Mouse (Mus musculus) lung, embryonic 14.5 days (tissue): Measurements from ENCODE around the gene Mr1. TPM values are rescaled to one million over a fixed set of nuclear protein-coding genes. Genes with fewer than 3 reads are reported as not detected.
A peak's percentile ranks its signal among the peaks of the same experiment; 100 is the strongest.

Source experiments
- ATAC-seq: fragments of 200-750 bp; cut with Nextera tagmentation; 2 replicates; pipeline ENCODE4 v1.8.0; 2017; ENCODE audit warnings: mild to moderate bottlenecking, moderate TSS enrichment, moderate library complexity; ENCODE audit not compliant: insufficient read depth
- DNase-seq: peaks from one replicate; pipeline ENCODE4 v3.0.0-alpha.2; 2015
- H3K27ac ChIP-seq: fragments of 300-500 bp; sonication (generic); 2 replicates; pipeline ENCODE4 v1.5.1; 2014; ENCODE audit warnings: low read depth, mild to moderate bottlenecking, moderate library complexity
- H3K27me3 ChIP-seq: fragments of 300-500 bp; sonication (generic); 2 replicates; pipeline ENCODE4 v1.6.1; 2014; ENCODE audit warnings: low read length, control low read depth; ENCODE audit not compliant: insufficient read depth
- H3K36me3 ChIP-seq: fragments of 300-500 bp; sonication (generic); 2 replicates; pipeline ENCODE4 v1.6.1; 2014; ENCODE audit warnings: control low read depth; ENCODE audit not compliant: insufficient read depth
- H3K4me1 ChIP-seq: fragments of 300-500 bp; sonication (generic); 2 replicates; pipeline ENCODE4 v1.6.1; 2014; ENCODE audit warnings: antibody characterized with exemption, control low read depth; ENCODE audit not compliant: insufficient read depth
- H3K4me2 ChIP-seq: fragments of 300-500 bp; sonication (generic); 2 replicates; pipeline ENCODE4 v1.6.1; 2014; ENCODE audit warnings: mild to moderate bottlenecking
- H3K4me3 ChIP-seq: fragments of 300-500 bp; sonication (generic); 2 replicates; pipeline ENCODE4 v1.5.1; 2014; ENCODE audit warnings: low read depth, low read length
- H3K9ac ChIP-seq: fragments of 300-500 bp; sonication (generic); 2 replicates; pipeline ENCODE4 v1.6.1; 2014
- H3K9me3 ChIP-seq: fragments of 300-500 bp; sonication (generic); 2 replicates; pipeline ENCODE4 v1.6.1; 2016; ENCODE audit warnings: low read depth, low read length, control low read depth
- CTCF ChIP-seq: IDR thresholded peaks from 2 replicates; pipeline ENCODE4 v1.5.1; 2016; ENCODE audit warnings: antibody characterized with exemption, low read depth
- WGBS: fragments of 180-500 bp; shearing (Covaris S2); extraction: QIAGEN DNeasy Blood & Tissue Kit; methylation state at CpG from one replicate; pipeline ENCODE4 v1.1.7; 2014; 5-methylcytosine and 5-hydroxymethylcytosine counted together
- polyA plus RNA-seq: library from polyadenylated mRNA; unstranded; fragments of >200 nt; fragmentation: Nextera tagmentation; extraction: Ambion mirVana; gene quantifications from 2 replicates; pipeline ENCODE4 v1.2.1, GENCODE M21; 2014

Gene Mr1
- polyA plus RNA-seq, 1 experiment from 2014 or later = 13.6 TPM

DNA sequence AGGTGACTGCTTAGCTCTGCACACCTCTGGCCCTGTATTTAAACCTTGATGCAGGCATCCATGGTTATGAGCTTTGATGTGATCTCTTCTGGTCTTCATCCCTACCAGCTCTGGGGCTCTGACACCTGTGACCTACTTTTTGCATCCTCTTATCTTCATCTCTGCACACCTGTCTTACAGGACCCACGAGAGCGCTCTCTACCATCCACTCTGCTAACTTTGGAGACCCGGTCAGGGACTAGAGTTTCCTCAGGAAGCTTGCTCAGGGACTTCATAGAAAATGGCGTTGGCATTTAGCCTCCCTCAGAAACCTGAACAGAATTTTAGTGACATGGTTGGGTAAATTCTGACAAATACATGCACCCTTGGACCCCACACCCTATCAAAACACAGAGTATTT, 7.3 kb upstream of the Mr1 start:
- DNase-seq (no peak), ATAC-seq (no peak)
- Histone ChIP-seq H3K27ac (no peak overlapping the region), H3K4me3 (no peak overlapping the region), H3K9me3 (no peaks in the 10 kb centered on the region), H3K4me1 (peaks cover 3% of the 10 kb centered on the region; the same call in 1 of the 2 replicates), H3K36me3 (no peaks in the 10 kb centered on the region), H3K9ac (no peak overlapping the region), H3K27me3 (no peaks in the 10 kb centered on the region), H3K4me2 (no peak overlapping the region)
- WGBS = 66% methylated on average over 4 of the region's 4 CpGs
- no peak for TF ChIP-seq CTCF

DNA sequence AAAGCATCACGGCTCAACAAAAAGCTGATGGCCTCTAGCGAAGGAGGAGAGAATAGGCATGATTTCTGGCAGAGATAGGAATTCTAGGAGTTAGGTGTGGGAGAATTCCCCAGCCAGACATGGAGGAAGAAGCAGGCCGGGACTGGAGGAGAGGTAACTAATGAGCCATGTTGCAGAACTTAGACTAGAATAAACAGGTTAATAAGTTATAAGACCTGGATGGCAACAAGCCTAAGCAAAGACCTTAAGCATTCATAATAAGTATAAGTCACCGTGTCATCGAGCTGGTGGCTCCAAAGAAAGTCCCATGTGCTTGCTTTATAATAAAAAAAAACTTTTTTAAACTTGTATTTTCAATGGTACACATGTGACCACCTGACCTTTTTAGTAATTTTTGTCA, 4.2 kb upstream of the Mr1 start:
- H3K4me2 ChIP-seq = no peak overlapping the region
- no peak overlapping the region for H3K27ac ChIP-seq
- no peaks in the 10 kb centered on the region for H3K36me3 ChIP-seq
- DNase-seq = no peak
- no peak overlapping the region for H3K9ac ChIP-seq
- no peaks in the 10 kb centered on the region for H3K27me3 ChIP-seq
- no peaks in the 10 kb centered on the region for H3K9me3 ChIP-seq
- 84% methylated on average over 5 of the region's 5 CpGs for WGBS
- no peak for ATAC-seq
- TF ChIP-seq CTCF = no peak
- no peak overlapping the region for H3K4me3 ChIP-seq
- no peaks in the 10 kb centered on the region for H3K4me1 ChIP-seq

DNA sequence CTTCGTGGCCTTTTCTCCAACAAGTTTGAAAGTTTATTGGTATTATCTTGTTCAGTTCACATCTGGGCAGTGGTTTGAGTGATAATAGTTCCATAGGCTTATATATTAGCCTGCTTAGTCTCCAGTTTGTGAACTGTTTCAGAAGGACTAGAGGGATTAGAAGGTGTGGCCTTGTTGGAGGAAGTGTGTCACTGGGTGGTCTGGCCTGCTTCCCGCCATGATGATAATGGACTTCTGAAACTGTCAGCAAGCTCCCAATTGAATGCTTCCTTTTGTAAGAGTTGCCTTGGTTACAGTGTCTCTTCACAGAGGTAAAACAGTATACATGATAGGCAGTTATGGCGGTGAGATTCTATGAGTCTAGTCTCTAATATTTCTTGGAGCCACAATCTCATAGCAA, 2.8 kb upstream of the Mr1 start:
- H3K27me3 ChIP-seq = no peaks in the 10 kb centered on the region
- no peak for TF ChIP-seq CTCF
- H3K9me3 ChIP-seq = no peaks in the 10 kb centered on the region
- no peak overlapping the region for H3K9ac ChIP-seq
- DNase-seq (no peak), ATAC-seq (no peak)
- H3K36me3 ChIP-seq = no peaks in the 10 kb centered on the region
- no peaks in the 10 kb centered on the region for H3K4me1 ChIP-seq
- WGBS = 82% methylated on average over 3 of the region's 3 CpGs
- no peak overlapping the region for H3K4me3 ChIP-seq
- no peak overlapping the region for H3K4me2 ChIP-seq
- H3K27ac ChIP-seq = no peak overlapping the region

DNA sequence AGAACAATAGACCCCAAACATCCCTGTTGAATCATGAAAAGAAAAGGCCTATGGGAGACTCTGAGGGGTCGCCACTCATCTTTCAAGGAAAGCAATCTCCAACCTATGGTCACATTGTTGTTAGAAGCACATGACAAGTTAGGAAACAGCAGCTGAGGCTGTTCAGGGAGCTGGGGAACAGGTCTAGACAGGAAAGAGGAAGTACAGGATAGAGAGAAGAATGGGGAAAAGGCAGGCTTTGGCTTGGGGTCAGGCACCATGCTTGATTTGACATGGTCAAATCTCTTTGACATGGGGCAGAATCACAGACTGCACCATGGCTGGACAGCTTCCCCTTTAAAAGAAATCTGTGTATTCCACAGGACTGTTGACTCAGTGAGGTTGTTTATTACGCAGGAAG, 614 bp upstream of the Mr1 start:
- no peaks in the 10 kb centered on the region for H3K27me3 ChIP-seq
- DNase-seq (no peak), ATAC-seq (no peak)
- H3K4me3 ChIP-seq = no peak overlapping the region
- no peak overlapping the region for H3K4me2 ChIP-seq
- H3K9ac ChIP-seq = no peak overlapping the region
- H3K27ac ChIP-seq = no peak overlapping the region
- no peaks in the 10 kb centered on the region for H3K36me3 ChIP-seq
- no peaks in the 10 kb centered on the region for H3K9me3 ChIP-seq
- 86% methylated on average over 2 of the region's 2 CpGs for WGBS
- no peaks in the 10 kb centered on the region for H3K4me1 ChIP-seq
- no peak for TF ChIP-seq CTCF

DNA sequence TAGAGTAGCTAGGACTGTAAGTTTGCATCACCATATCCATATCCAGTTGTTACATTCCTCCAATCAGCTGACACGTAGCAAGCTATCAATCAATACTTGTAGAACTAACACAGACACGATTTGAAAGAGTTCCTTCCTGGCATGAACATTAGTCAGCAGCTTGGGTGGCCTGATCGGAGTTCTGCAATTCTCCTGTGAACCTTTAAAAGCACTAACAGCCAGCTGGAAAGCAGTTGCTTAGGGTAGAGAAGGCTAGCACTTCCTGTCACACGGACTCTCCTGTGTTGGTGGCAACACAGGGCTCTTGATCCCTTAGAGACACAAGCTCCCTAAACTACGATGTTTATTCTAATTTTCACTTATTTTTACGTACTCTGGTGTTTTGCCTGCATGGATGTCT, 994 bp downstream of the Mr1 start:
- Histone ChIP-seq H3K27me3 (no peaks in the 10 kb centered on the region), H3K4me2 (peak overlapping the region; percentile 63), H3K9me3 (no peaks in the 10 kb centered on the region), H3K36me3 (no peaks in the 10 kb centered on the region), H3K27ac (peak overlapping the region; percentile 79), H3K4me3 (peak overlapping the region; percentile 44), H3K4me1 (no peaks in the 10 kb centered on the region), H3K9ac (peak overlapping the region; percentile 44; the same call in 1 of the 2 replicates)
- WGBS = 27% methylated on average over 6 of the region's 6 CpGs
- peak; percentile 83 for DNase-seq
- ATAC-seq = peak; percentile 74
- TF ChIP-seq CTCF = no peak

DNA sequence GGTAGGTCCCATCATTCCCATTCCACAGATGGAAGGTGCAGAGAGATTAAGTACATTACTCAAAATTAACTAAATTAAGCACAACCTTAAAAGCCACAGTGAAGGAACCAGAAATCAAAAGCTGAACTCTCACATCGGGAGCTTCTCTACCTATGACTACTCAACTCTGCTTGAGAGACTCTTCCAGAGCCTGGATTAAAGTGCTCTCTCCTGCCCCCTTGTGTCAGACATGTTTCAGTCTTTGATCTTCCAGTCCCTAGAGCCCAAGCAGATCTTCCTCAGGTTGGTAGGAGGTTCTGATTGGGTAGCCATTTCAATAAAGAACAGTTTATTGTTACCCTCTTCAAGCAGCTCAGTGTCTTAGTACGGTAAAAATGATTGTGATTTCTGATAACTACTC, 6.5 kb downstream of the Mr1 start:
- no peak overlapping the region for H3K9ac ChIP-seq
- H3K4me1 ChIP-seq = 0 out of 2 replicates have a peak, but pooled peaks cover 5% of the 10 kb centered on the region
- ATAC-seq (no peak), DNase-seq (peak; percentile 71)
- H3K36me3 ChIP-seq = no peaks in the 10 kb centered on the region; the same call in 1 of the 2 replicates
- no peaks in the 10 kb centered on the region for H3K9me3 ChIP-seq
- no peaks in the 10 kb centered on the region for H3K27me3 ChIP-seq
- 68% methylated on average over 2 of the region's 2 CpGs for WGBS
- H3K4me3 ChIP-seq = no peak overlapping the region
- H3K4me2 ChIP-seq = no peak overlapping the region
- TF ChIP-seq CTCF = peak; percentile 60
- no peak overlapping the region for H3K27ac ChIP-seq

DNA sequence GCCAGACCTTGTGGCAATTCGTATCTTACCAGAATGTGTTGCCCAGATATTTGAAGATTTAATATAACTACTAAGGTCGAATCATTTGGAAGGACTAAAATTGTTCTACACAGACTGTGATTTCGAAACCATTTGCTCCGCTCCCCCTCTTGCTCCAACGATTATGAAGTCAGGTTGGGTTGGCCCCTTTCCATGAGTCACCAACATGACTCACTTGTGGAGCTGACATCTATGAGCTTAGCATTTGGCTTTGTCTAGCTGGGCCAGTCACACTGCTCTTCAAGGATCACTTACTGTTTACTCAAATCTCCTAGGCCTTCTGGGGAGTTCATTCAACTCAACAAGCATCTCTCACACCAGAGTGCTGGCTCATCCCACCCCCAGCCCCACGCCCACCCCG, 7.8 kb downstream of the Mr1 start:
- DNase-seq (peak; percentile 65), ATAC-seq (0 out of 2 replicates have a peak, but pooled peaks have one; percentile 26)
- 70% methylated on average over 7 of the region's 7 CpGs for WGBS
- H3K4me3 ChIP-seq = no peak overlapping the region
- H3K9ac ChIP-seq = no peak overlapping the region
- 0 out of 2 replicates have a peak, but pooled peaks cover 5% of the 10 kb centered on the region for H3K4me1 ChIP-seq
- H3K27me3 ChIP-seq = no peaks in the 10 kb centered on the region
- H3K9me3 ChIP-seq = no peaks in the 10 kb centered on the region
- H3K27ac ChIP-seq = no peak overlapping the region
- no peaks in the 10 kb centered on the region; the same call in 1 of the 2 replicates for H3K36me3 ChIP-seq
- TF ChIP-seq CTCF = no peak
- H3K4me2 ChIP-seq = no peak overlapping the region

DNA sequence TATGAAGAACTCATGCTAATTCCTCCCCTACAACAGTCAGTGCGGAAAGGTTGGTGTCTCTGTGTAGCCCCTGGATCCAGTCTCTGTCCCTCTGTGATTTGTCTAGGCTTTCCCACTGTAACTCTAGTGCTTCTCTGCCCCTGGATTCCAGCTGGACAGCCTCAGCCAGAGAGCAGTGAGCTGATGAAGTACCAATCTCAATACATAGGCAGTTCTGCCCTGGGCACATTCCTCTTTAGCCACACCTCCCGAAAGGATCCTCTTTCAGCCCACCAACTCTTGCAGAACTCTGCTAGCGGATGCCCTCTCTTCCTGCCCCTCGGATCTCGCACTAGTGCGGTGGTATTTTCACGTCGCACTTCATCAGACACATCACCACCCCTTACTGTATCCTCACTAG, 11.7 kb downstream of the Mr1 start:
- DNase-seq (peak; percentile 54), ATAC-seq (peak; percentile 72)
- Histone ChIP-seq H3K36me3 (no peaks in the 10 kb centered on the region; the same call in 1 of the 2 replicates), H3K27me3 (no peaks in the 10 kb centered on the region), H3K9me3 (no peaks in the 10 kb centered on the region), H3K4me3 (no peak overlapping the region), H3K9ac (no peak overlapping the region), H3K4me1 (0 out of 2 replicates have a peak, but pooled peaks cover 5% of the 10 kb centered on the region), H3K27ac (no peak overlapping the region; the same call in 1 of the 2 replicates), H3K4me2 (no peak overlapping the region)
- TF ChIP-seq CTCF = no peak
- WGBS = 20% methylated on average over 8 of the region's 8 CpGs
